Mouse (Mus musculus): Measurements from ENCODE around the gene Hip1. TPM values are rescaled to one million over a fixed set of nuclear protein-coding genes. Genes with fewer than 3 reads are reported as not detected.

The Hip1 gene
- 10 to 100 TPM; 38.6 to 45.8 TPM for total RNA-seq (2021)
- long read RNA-seq, experiment 1, full-length matches to known transcripts: 1 of 33 reads
- long read RNA-seq, experiment 1, partial matches to known transcripts: 4 of 33 reads
- long read RNA-seq, experiment 1, other reads (novel, unspliced or antisense): 28 of 33 reads
- long read RNA-seq, experiment 2, partial matches to known transcripts: 4 of 14 reads
- long read RNA-seq, experiment 2, other reads (novel, unspliced or antisense): 10 of 14 reads

GRCm38 (mm10) chr5:135544865-135545797 is at the start of gene Hip1:
Hip1 (minus strand) TSS chr5:135545120.
- DNase-seq (ENCODE audit: low spot score in 2 of 2): peak; percentile 99 to 100

DNA sequence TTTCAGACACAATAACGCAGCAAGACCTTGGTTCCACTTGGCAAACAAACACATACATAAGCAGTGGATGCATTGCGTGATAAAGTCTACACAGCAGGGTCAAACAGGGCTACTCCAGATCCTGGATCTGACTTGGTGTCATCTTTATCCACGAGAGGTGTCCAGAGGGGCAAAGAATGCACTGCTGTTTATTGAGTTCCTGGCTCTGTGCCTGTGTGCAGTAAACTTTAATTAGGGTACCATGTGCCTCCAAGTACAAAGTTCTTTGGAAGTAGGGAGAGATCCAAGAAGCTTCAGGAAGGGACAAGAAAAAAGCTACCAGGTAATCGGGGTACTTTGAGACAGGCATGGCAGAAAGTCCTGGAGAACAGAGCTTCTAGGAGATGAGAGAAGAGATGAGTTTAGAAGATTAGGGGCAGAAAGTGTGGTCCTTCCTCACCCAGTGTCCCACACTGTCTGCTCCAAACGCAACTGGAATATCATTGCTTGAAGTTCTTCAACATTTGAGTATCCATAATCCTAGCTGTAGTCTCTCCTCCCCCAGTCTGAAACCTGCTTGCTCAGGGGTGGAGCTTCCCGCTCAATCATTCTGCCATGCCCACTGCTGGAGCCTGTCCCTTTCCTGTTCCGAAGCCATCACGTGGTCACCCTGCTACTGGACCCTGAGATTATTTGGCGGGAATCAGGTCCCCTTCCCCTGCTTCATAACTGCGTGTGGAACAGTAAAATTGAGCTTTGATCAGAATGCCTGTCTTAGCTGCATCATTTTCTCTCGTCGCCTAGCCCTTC is 45.3 kb upstream of the Hip1 start:
- no peak for DNase-seq (ENCODE audit: low spot score in 2 of 2)

DNA sequence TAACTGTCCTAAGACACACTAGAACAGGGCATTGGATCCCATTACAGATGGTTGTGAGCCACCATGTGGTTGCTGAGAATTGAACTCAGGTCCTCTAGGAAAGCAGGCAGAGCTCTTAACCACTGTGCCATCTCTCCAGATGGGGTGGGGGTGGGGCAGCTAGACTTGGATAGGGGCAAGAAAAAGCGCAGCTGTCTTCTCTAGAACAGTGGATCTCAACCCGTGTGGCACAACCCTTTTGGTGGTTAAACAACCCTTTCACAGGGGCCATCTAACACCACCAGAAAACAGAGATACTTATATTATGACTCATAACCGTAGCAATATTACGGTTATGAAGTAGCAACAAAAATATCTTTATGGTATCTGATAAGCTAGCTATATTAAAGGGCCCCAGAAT is 42.8 kb upstream of the Hip1 start:
- DNase-seq (ENCODE audit: low spot score in 2 of 2): no peak

DNA sequence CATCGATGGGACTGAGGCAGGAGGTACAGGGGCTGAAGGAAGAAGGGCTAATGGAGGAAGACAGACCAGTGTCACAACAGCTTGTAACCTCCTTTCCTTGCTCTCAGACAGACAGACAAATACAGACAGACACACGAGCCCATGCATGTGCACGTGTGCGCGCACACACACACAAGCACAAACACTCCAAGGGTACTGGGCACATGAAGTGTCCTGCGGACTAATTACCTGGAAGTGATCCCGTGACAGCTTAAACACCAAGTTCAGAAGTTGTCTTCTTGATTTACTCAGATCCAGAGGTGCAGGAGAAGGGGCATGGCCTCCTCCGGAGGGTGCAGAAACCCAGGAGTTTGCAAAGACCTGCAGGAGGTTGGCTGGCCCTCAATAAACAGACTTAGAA is 40.8 kb upstream of the Hip1 start:
- DNase-seq (ENCODE audit: low spot score in 2 of 2): no peak

DNA sequence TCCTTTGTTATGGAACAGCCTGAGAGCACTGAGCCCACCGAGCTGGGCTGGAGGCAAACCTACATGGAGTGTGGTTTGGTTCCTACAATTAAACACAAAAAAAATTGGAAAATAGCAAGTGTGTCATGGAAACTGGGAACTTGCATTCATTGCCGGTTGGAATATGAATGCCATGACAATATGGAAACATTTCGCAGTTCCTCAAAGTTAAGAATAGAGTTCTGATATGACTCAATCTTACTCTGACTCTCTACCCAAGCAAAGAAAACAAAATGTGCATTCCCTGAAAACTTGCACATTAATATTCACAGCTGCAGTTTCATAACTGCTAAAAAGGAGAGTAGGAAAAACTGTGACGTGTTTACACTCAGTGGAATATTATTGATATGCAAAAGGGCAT is 37.4 kb upstream of the Hip1 start:
- DNase-seq (ENCODE audit: low spot score in 2 of 2): no peak

DNA sequence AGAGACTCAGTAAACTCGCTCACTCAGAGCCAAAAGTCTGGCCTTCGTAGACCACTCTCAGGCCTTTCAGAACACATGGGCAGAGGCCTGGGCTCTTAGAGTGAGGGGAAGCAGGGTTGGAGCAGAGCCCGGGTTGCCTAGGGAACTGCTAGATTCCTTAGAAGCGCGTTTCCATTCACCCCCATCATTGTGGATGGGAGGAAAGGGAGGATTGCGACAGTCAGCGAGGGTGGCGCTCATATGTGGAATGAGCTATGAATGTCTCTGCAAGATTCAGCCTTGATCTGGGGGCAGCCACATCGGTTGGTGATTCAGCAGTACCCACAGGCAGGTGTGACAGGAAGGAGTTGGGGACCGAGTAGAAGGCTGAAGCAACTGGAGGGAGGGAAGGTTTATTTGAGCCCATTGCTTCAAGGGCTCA is 34.4 kb upstream of the Hip1 start:
- DNase-seq (ENCODE audit: low spot score in 2 of 2): peak; percentile 15 to 45

GRCm38 (mm10) chr5:135576055-135576454 is 31.1 kb upstream of the Hip1 start:
- DNase-seq (ENCODE audit: low spot score in 2 of 2): no peak

GRCm38 (mm10) chr5:135573006-135573405 is 28.1 kb upstream of the Hip1 start, which contains the start of gene Ccl24:
Ccl24 (minus strand) TSS chr5:135573049.
- DNase-seq (ENCODE audit: low spot score in 2 of 2): no peak

- no peak for DNase-seq (ENCODE audit: low spot score in 2 of 2)
These were observed 23.8 kb upstream of the Hip1 start for GRCm38 (mm10) chr5:135568698-135569097.

DNA sequence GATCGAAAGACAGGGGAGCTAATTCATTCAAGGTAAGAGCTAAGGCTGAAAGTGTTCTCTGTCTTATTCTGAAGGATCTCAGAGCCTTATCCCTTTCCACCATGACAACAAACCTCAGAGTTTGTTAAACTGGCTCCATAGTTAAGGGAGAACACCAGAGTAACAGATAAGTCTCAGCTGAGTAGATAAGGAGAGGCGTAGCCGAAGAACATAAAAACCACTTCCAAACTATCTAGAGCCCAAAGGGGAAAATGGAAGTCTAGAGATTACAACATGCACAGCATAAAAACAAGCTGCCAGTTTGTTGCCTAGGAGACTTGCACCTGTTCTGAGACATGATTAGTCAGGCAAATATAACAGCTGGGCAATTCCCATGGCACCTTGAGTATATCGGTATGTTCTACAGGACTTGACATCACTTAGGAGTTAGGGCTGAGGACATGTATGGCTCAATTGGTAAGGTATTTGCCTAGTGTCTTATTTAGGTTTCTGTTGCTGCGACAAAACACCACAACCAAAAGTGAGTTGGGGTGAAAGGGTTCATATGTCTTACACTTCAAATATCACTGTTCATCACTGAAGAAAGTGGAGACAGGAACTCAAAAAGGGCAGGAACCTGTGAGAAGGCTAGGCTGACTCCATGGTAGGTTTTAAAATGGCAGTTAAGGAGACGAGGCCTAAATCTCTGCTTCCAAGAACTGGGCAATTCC is 22.8 kb upstream of the Hip1 start:
- no peak for DNase-seq (ENCODE audit: low spot score in 2 of 2)

DNA sequence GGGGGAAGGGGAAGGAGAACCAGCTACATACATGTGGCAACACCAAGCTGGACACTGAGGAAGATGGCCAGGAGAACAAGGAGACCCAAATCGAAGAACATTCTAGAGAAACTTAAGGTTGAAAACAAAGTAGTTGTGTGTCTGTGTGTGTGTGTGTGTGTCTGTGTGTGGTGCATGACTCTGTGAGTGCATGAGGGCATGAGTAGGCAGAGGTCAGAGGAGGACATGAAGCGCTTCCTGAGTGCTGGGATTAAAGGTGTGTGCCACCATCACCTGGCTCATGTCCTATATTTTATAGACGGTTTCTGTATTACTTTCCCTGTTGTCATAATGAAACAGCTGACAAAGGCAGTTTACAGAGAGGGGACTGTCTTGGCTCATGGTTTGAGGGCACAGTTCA is 18.5 kb upstream of the Hip1 start, which contains the start of gene Ccl26:
Ccl26 (minus strand) TSS at position 101 of the 400 bp plus-strand sequence.
- no peak for DNase-seq (ENCODE audit: low spot score in 2 of 2)

GRCm38 (mm10) chr5:135557671-135558070 is 12.8 kb upstream of the Hip1 start:
- DNase-seq (ENCODE audit: low spot score in 2 of 2): no peak

DNA sequence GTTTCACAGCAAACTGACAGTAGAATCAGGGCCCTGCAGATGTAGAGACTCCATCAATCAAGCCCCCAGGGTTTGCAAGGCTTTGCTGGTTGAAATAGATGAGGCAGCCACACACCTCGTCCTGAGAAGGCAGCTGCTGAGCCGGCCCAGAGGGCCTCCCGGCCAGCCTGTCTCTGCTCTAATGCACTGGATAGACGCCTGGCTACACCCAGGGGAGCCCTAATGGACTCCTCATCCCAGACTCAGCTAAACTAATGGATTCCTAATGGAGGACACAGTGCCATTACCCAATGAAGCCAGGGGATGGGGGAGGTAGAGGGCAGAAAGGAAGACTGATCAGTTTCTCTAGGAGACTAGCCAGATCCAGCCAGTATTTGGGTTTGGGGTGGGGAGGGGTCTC is 12.1 kb upstream of the Hip1 start:
- no peak for DNase-seq (ENCODE audit: low spot score in 2 of 2)

DNA sequence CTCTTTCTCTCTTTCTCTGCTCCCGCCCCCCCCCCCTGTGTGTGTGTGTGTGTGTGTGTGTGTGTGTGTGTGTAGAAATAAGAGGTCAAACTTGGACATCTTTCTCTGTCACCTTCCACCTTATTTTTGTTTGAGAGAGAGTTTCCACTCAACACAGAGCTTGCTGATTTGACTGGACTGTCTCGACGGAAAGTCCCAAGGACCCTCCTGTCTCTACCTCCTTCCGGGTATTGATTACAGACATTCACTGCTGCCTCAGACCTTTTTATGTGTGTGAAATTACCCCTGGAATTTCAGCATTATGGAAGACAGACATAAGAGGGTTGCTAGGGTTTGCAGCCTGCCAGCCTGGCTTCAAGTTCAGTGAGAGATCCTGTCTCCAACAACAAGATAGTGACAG is 11.3 kb upstream of the Hip1 start:
- DNase-seq (ENCODE audit: low spot score in 2 of 2): no peak

GRCm38 (mm10) chr5:135551591-135551990 is 6.7 kb upstream of the Hip1 start:
- DNase-seq (ENCODE audit: low spot score in 2 of 2): no peak

DNA sequence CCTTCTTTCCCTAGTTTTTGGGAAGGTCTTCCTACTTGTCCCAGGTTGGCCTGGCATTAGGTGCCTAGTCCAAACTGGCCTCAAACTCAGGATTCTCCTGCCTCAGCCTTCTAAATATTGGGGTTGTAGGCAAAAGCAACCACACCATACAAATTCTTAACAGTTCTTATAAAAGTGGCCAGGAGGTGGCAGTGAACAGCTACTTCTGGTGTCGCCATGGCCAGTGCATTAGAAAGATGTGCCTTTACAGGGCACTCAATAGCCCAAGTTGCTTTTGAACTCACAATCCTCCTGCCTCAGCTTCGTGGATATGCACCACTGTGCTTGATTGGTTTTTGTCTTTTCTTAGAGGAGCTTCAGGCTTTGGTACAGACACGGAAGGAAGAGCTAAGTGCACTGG is 6.0 kb upstream of the Hip1 start:
- peak in 1 of 2 experiments; percentile 32 for DNase-seq (ENCODE audit: low spot score in 2 of 2)

DNA sequence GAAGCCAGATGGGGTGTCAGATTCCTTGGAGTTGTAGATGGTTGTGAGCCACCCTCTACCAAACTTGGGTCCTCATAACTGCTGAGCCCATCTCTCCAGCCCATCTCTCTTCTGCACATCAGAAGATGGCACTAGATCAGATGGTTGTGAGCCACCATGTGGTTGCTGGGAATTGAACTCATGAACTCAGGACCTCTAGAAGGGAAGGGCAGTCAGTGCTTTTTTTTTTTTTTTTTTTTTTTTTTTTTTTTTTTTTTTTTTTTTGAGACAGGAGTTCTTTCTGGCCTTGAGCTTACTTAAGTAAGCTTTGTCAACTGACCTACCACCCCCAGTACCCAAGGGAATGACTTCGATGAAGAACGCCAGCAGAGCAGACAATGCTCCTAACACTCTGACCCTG is 3.1 kb upstream of the Hip1 start:
- DNase-seq (ENCODE audit: low spot score in 2 of 2): no peak

GRCm38 (mm10) chr5:135544032-135544558 is 825 bp downstream of the Hip1 start:
- no peak for DNase-seq (ENCODE audit: low spot score in 2 of 2)

- DNase-seq (ENCODE audit: low spot score in 2 of 2): no peak
These were observed 7.1 kb downstream of the Hip1 start for GRCm38 (mm10) chr5:135537794-135538214.

DNA sequence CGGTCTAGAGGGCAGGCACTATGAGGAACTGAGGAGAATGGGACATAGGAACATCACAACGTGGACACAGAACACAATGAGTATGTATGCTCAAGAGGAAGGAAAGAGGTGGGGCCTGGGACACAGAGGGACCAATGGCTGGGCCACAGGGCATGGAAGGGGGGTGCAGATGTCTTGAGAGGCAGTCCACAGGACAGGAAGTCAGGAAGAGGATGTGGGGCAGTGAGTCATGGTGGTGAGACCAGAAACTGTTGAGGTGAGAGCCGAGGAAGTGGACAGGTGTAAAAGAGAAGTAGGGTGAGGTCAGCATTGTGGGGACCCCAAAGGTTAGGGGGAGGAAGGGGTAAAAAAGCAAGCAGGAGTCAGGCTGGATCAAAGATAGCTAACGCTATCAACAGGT is 7.6 kb downstream of the Hip1 start:
- no peak for DNase-seq (ENCODE audit: low spot score in 2 of 2)

- no peak for DNase-seq (ENCODE audit: low spot score in 2 of 2)
These were observed 9.1 kb downstream of the Hip1 start for GRCm38 (mm10) chr5:135535867-135536266.

Data from left cerebral cortex, adult 18-20 months (tissue).